Mouse (Mus musculus) MEL (cell line): Measurements from ENCODE around the gene Eif5a. TPM values are rescaled to one million over a fixed set of nuclear protein-coding genes. Genes with fewer than 3 reads are reported as not detected.

Experiments used
- DNase-seq: peaks from one replicate; pipeline ENCODE4 v3.0.0; 2011; ENCODE audit warnings: low read depth, low spot score
- H3K27ac ChIP-seq: 2 replicates; pipeline ENCODE4 v1.5.1; 2012; ENCODE audit warnings: low read depth, mild to moderate bottlenecking, control low read depth, low read length, moderate library complexity; ENCODE audit not compliant: control insufficient read depth
- H3K27me3 ChIP-seq, 2 experiments: fragments of 150-350 bp in 1 of 2; sonication (generic) in 1 of 2; 2 replicates each; pipeline ENCODE4 v1.6.1; 2012; ENCODE audit warnings: low read length in 2 of 2, mild to moderate bottlenecking in 2 of 2, improper control_type of control experiment in 1 of 2, moderate library complexity in 1 of 2; ENCODE audit not compliant: insufficient read depth in 2 of 2, control insufficient read depth in 1 of 2
- H3K36me3 ChIP-seq, 2 experiments: 2 replicates each; pipeline ENCODE4 v1.6.1; 2012 to 2014; ENCODE audit warnings: low read length in 2 of 2, improper control_type of control experiment in 1 of 2, inconsistent platforms in 1 of 2, mild to moderate bottlenecking in 1 of 2; ENCODE audit not compliant: insufficient read depth in 2 of 2, control insufficient read depth in 1 of 2
- H3K4me1 ChIP-seq, 2 experiments: fragments of 150-350 bp in 1 of 2; sonication (generic) in 1 of 2; 2 replicates each; pipeline ENCODE4 v1.6.1; 2012; ENCODE audit warnings: low read length in 2 of 2, improper control_type of control experiment in 1 of 2, mild to moderate bottlenecking in 1 of 2; ENCODE audit not compliant: insufficient read depth in 2 of 2, control insufficient read depth in 1 of 2
- H3K4me3 ChIP-seq, 2 experiments: fragments of 150-350 bp in 1 of 2; sonication (generic) in 1 of 2; 2 replicates each; pipeline ENCODE4 v1.5.1; 2012; ENCODE audit warnings: low read depth in 2 of 2, low read length in 2 of 2, mild to moderate bottlenecking in 2 of 2, moderate library complexity in 2 of 2, control low read depth in 1 of 2, improper control_type of control experiment in 1 of 2; ENCODE audit not compliant: control insufficient read depth in 1 of 2, insufficient read depth in 1 of 2
- H3K79me2 ChIP-seq: 2 replicates; pipeline ENCODE4 v1.6.1; 2012; ENCODE audit warnings: mild to moderate bottlenecking, low read length, moderate library complexity; ENCODE audit not compliant: control insufficient read depth, poor library complexity, insufficient read depth
- H3K9ac ChIP-seq: 2 replicates; pipeline ENCODE4 v1.6.1; 2012; ENCODE audit warnings: low read depth, mild to moderate bottlenecking, control low read depth, low read length, moderate library complexity; ENCODE audit not compliant: control insufficient read depth, poor library complexity, severe bottlenecking
- H3K9me3 ChIP-seq: fragments of 150-350 bp; sonication (generic); replicated peaks from 2 replicates; pipeline ENCODE4 v1.6.1; 2012; ENCODE audit warnings: mild to moderate bottlenecking, low read length, improper control_type of control experiment, moderate library complexity; ENCODE audit not compliant: insufficient read depth
- CHD1 ChIP-seq: IDR thresholded peaks from 2 replicates; pipeline ENCODE4 v1.6.1; 2012; ENCODE audit warnings: low read depth, mild to moderate bottlenecking, inconsistent platforms, low read length, improper control_type of control experiment
- CHD2 ChIP-seq: IDR thresholded peaks from 2 replicates; pipeline ENCODE4 v1.6.1; 2011; ENCODE audit warnings: low read length, improper control_type of control experiment
- CTCF ChIP-seq, 3 experiments: IDR thresholded peaks in 2 of 3; conservative IDR thresholded peaks in 1 of 3; 2 replicates each; pipeline ENCODE4 v1.5.1; 2011 to 2012; ENCODE audit warnings: low read length in 3 of 3, low read depth in 2 of 3, mild to moderate bottlenecking in 2 of 3, improper control_type of control experiment in 1 of 3, inconsistent platforms in 1 of 3, mixed read lengths in 1 of 3, moderate library complexity in 1 of 3; ENCODE audit not compliant: control insufficient read depth in 1 of 3, insufficient read depth in 1 of 3, poor library complexity in 1 of 3, severe bottlenecking in 1 of 3
- E2F4 ChIP-seq: IDR thresholded peaks from 2 replicates; pipeline ENCODE4 v1.6.1; 2011; ENCODE audit warnings: low read depth, low read length, improper control_type of control experiment, borderline replicate concordance
- GATA1 ChIP-seq: IDR thresholded peaks from 2 replicates; pipeline ENCODE4 v1.6.1; 2011; ENCODE audit warnings: low read depth, low read length, improper control_type of control experiment
- JUND ChIP-seq: IDR thresholded peaks from 2 replicates; pipeline ENCODE4 v1.6.1; 2011; ENCODE audit warnings: low read depth, mild to moderate bottlenecking, improper control_type of control experiment, low read length
- KAT2A ChIP-seq: conservative IDR thresholded peaks from 2 replicates; pipeline ENCODE4 v1.6.1; 2012; ENCODE audit warnings: low read depth, low read length, improper control_type of control experiment, inconsistent platforms
- MAFK ChIP-seq: IDR thresholded peaks from 2 replicates; pipeline ENCODE4 v1.6.1; 2011; ENCODE audit warnings: low read depth, mild to moderate bottlenecking, low read length, improper control_type of control experiment, borderline replicate concordance
- MAZ ChIP-seq: IDR thresholded peaks from 2 replicates; pipeline ENCODE4 v1.6.1; 2012; ENCODE audit warnings: low read depth, mild to moderate bottlenecking, inconsistent platforms, low read length, improper control_type of control experiment
- MYB ChIP-seq: IDR thresholded peaks from 2 replicates; pipeline ENCODE4 v1.6.1; 2011; ENCODE audit warnings: mild to moderate bottlenecking, low read depth, low read length, improper control_type of control experiment
- NELFE ChIP-seq: IDR thresholded peaks from 2 replicates; pipeline ENCODE4 v1.6.1; 2011; ENCODE audit warnings: low read depth, low read length, improper control_type of control experiment
- POLR2A ChIP-seq, 2 experiments: IDR thresholded peaks; 2 replicates each; pipeline ENCODE4 v1.6.1; 2011 to 2012; ENCODE audit warnings: low read length in 2 of 2, mild to moderate bottlenecking in 2 of 2, control low read depth in 1 of 2, improper control_type of control experiment in 1 of 2, low read depth in 1 of 2, moderate library complexity in 1 of 2; ENCODE audit not compliant: control insufficient read depth in 1 of 2, insufficient read depth in 1 of 2, poor library complexity in 1 of 2
- POLR2AphosphoS2 ChIP-seq: IDR thresholded peaks from 2 replicates; pipeline ENCODE4 v1.6.1; 2011; ENCODE audit warnings: low read length, improper control_type of control experiment
- POLR2AphosphoS5 ChIP-seq: IDR thresholded peaks from 2 replicates; pipeline ENCODE4 v1.6.1; 2012; ENCODE audit warnings: low read depth, borderline replicate concordance, mild to moderate bottlenecking, inconsistent platforms, low read length, moderate library complexity, mixed read lengths
- RAD21 ChIP-seq: IDR thresholded peaks from 2 replicates; pipeline ENCODE4 v1.6.1; 2011; ENCODE audit warnings: mild to moderate bottlenecking, low read depth, low read length, improper control_type of control experiment
- RCOR1 ChIP-seq: IDR thresholded peaks from 2 replicates; pipeline ENCODE4 v1.6.1; 2012; ENCODE audit warnings: low read depth, mild to moderate bottlenecking, inconsistent platforms, low read length, improper control_type of control experiment
- SIN3A ChIP-seq: IDR thresholded peaks from 2 replicates; pipeline ENCODE4 v1.6.1; 2012; ENCODE audit warnings: low read length, improper control_type of control experiment, inconsistent platforms
- SMC3 ChIP-seq: IDR thresholded peaks from 2 replicates; pipeline ENCODE4 v1.6.1; 2011; ENCODE audit warnings: low read depth, low read length, improper control_type of control experiment
- TCF12 ChIP-seq: IDR thresholded peaks from 2 replicates; pipeline ENCODE4 v1.6.1; 2014; ENCODE audit warnings: low read depth, mild to moderate bottlenecking, inconsistent platforms, low read length, improper control_type of control experiment, moderate library complexity
- UBTF ChIP-seq: IDR thresholded peaks from 2 replicates; pipeline ENCODE4 v1.6.1; 2012; ENCODE audit warnings: low read depth, mild to moderate bottlenecking, inconsistent platforms, low read length, improper control_type of control experiment, moderate library complexity, borderline replicate concordance; ENCODE audit not compliant: insufficient read depth
- USF1 ChIP-seq: IDR thresholded peaks from 2 replicates; pipeline ENCODE4 v1.6.1; 2014; ENCODE audit warnings: low read depth, mild to moderate bottlenecking, inconsistent platforms, low read length, improper control_type of control experiment, moderate library complexity
- USF2 ChIP-seq, 2 experiments: IDR thresholded peaks; 2 replicates each; pipeline ENCODE4 v1.6.1; 2011 to 2012; ENCODE audit warnings: improper control_type of control experiment in 2 of 2, low read length in 2 of 2, borderline replicate concordance in 1 of 2, inconsistent platforms in 1 of 2, low read depth in 1 of 2, mild to moderate bottlenecking in 1 of 2; ENCODE audit not compliant: insufficient read depth in 1 of 2
- ZC3H11A ChIP-seq: IDR thresholded peaks from 2 replicates; pipeline ENCODE4 v1.6.1; 2012; ENCODE audit warnings: low read depth, mild to moderate bottlenecking, inconsistent platforms, low read length, improper control_type of control experiment
- ZMIZ1 ChIP-seq: IDR thresholded peaks from 2 replicates; pipeline ENCODE4 v1.6.1; 2012; ENCODE audit warnings: low read depth, mild to moderate bottlenecking, inconsistent platforms, low read length, improper control_type of control experiment, moderate library complexity
- ZNF384 ChIP-seq: IDR thresholded peaks from 2 replicates; pipeline ENCODE4 v1.6.1; 2012; ENCODE audit warnings: low read depth, mild to moderate bottlenecking, inconsistent platforms, low read length, improper control_type of control experiment
- polyA plus RNA-seq, 2 experiments: library from polyadenylated mRNA; stranded (reverse) in 1 of 2; unstranded in 1 of 2; fragments of >175 nt in 1 of 2; fragments of >200 nt in 1 of 2; gene quantifications; 2 replicates each; pipeline versions ENCODE4 v1.2.1 to v1.2.4; 2012; ENCODE audit warnings: low replicate concordance in 2 of 2, low read depth in 1 of 2; ENCODE audit not compliant: insufficient read length in 2 of 2, insufficient read depth in 1 of 2, missing spikeins in 1 of 2
- total RNA-seq: library from RNA; depleted of rRNA; stranded (reverse); fragments of 300-350 nt; gene quantifications from 2 replicates; pipeline ENCODE4 v1.2.3, GENCODE M21; 2012

The Eif5a gene
- total and polyA plus RNA-seq, 3 experiments, result 1,272 to 3,185 (median 1,428) TPM

GRCm38 (mm10) chr11:69934169-69934568 lies 12.4 kb upstream of the Eif5a start (continued):
- TF ChIP-seq ZNF384 (peak; percentile 41; the same call in 1 of the 2 replicates), GATA1 (no peak), UBTF (no peak), CHD1 (no peak), MAZ (peak; percentile 88), CHD2 (no peak), E2F4 (no peak), SMC3 (peak; percentile 87), TCF12 (0 out of 2 replicates have a peak, but pooled peaks have one; percentile 17), POLR2A (IDR thresholded peaks at IDR 0.05; ENCODE audit: control insufficient read depth in 1 of 2, insufficient read depth in 1 of 2, low read depth in 1 of 2, low read length in 2 of 2, poor library complexity in 1 of 2) (no peak), MAFK (no peak), POLR2AphosphoS2 (no peak), ZMIZ1 (no peak), JUND (no peak), POLR2AphosphoS5 (no peak), RCOR1 (no peak), KAT2A (no peak), USF1 (no peak; the same call in 1 of the 2 replicates)

- H3K4me1 ChIP-seq, result peaks cover 9 to 37% of the 10 kb centered on the region in 2 experiments; a peak in 3 of 4 replicates
- no peak for TF ChIP-seq E2F4
- TF ChIP-seq JUND, result no peak
- no peak for TF ChIP-seq USF2 (IDR thresholded peaks at IDR 0.05; ENCODE audit: borderline replicate concordance in 1 of 2, insufficient read depth in 1 of 2, low read depth in 1 of 2, low read length in 2 of 2)
- no peak for TF ChIP-seq CHD2
- TF ChIP-seq MAZ, result no peak
- no peak for TF ChIP-seq NELFE
- TF ChIP-seq USF1, result no peak
- no peak for TF ChIP-seq MAFK
- no peak for TF ChIP-seq CTCF (IDR thresholded peaks at IDR 0.05 in 2 of 3, conservative IDR thresholded peaks at IDR 0.05 in 1 of 3; ENCODE audit: control insufficient read depth in 1 of 3, insufficient read depth in 1 of 3, low read depth in 2 of 3, low read length in 3 of 3, poor library complexity in 1 of 3, severe bottlenecking in 1 of 3)
- TF ChIP-seq SIN3A, result no peak; the same call in 1 of the 2 replicates
- TF ChIP-seq MYB, result no peak
- TF ChIP-seq RAD21, result no peak
- TF ChIP-seq UBTF, result no peak
- TF ChIP-seq ZC3H11A, result no peak
- no peak for TF ChIP-seq POLR2AphosphoS2
- no peak for TF ChIP-seq SMC3
- no peak for TF ChIP-seq RCOR1
Measured at GRCm38 (mm10) chr11:69933066-69933465, 11.3 kb upstream of the Eif5a start.

More at GRCm38 (mm10) chr11:69933066-69933465, 11.3 kb upstream of the Eif5a start:
- Histone ChIP-seq H3K27me3 (no peaks in the 10 kb centered on the region; a peak in 1 of 4 replicates), H3K9me3 (no peaks in the 10 kb centered on the region), H3K27ac (no peak overlapping the region), H3K36me3 (peaks cover 0 to 36% of the 10 kb centered on the region in 2 experiments; a peak in 2 of 4 replicates), H3K79me2 (no peaks in the 10 kb centered on the region), H3K4me3 (no peak overlapping the region), H3K9ac (no peak overlapping the region)
- DNase-seq, result no peak
